Mouse (Mus musculus) forebrain, embryonic 13.5 days (tissue): ENCODE measurements around the gene Cela1. TPM values are rescaled to one million over a fixed set of nuclear protein-coding genes. Genes with fewer than 3 reads are reported as not detected.

ENCODE experiments used
- ATAC-seq: fragments of 200-750 bp; cut with Nextera tagmentation; 2 replicates; pipeline ENCODE4 v1.8.0; 2017
- H3K27ac ChIP-seq: fragments of 300-500 bp; sonication (generic); 2 replicates; pipeline ENCODE4 v1.5.1; 2015; ENCODE audit warnings: inconsistent platforms, mild to moderate bottlenecking, moderate library complexity
- H3K27me3 ChIP-seq: fragments of 300-500 bp; sonication (generic); 2 replicates; pipeline ENCODE4 v1.6.1; 2015; ENCODE audit warnings: mild to moderate bottlenecking, inconsistent platforms
- H3K36me3 ChIP-seq: fragments of 300-500 bp; sonication (generic); 2 replicates; pipeline ENCODE4 v1.6.1; 2015; ENCODE audit warnings: mild to moderate bottlenecking, inconsistent platforms; ENCODE audit not compliant: poor library complexity, severe bottlenecking
- H3K4me1 ChIP-seq: fragments of 300-500 bp; sonication (generic); 2 replicates; pipeline ENCODE4 v1.6.1; 2015; ENCODE audit warnings: inconsistent platforms
- H3K4me2 ChIP-seq: fragments of 300-500 bp; sonication (generic); 2 replicates; pipeline ENCODE4 v1.6.1; 2015; ENCODE audit warnings: inconsistent platforms, mild to moderate bottlenecking, moderate library complexity
- H3K4me3 ChIP-seq: fragments of 300-500 bp; sonication (generic); 2 replicates; pipeline ENCODE4 v1.5.1; 2015; ENCODE audit warnings: mild to moderate bottlenecking, inconsistent platforms
- H3K9ac ChIP-seq: fragments of 300-500 bp; sonication (generic); 2 replicates; pipeline ENCODE4 v1.6.1; 2015; ENCODE audit warnings: mild to moderate bottlenecking, inconsistent platforms
- H3K9me3 ChIP-seq: fragments of 300-500 bp; sonication (generic); replicated peaks from 2 replicates; pipeline ENCODE4 v1.6.1; 2016; ENCODE audit warnings: inconsistent platforms
- WGBS: fragments of 180-500 bp; shearing (Covaris S2); methylation state at CpG from one replicate; pipeline ENCODE4 v1.1.7; 2015; 5-methylcytosine and 5-hydroxymethylcytosine counted together
- polyA plus RNA-seq: library from polyadenylated mRNA; unstranded; fragments of >200 nt; fragmentation: Nextera tagmentation; extraction: Ambion mirVana; gene quantifications from 2 replicates; pipeline ENCODE4 v1.2.1, GENCODE M21; 2015

The Cela1 gene
- polyA plus RNA-seq, 1 experiment from 2014 or later: 1.2 TPM

- no peaks in the 10 kb centered on the region for H3K9me3 ChIP-seq
- no peak overlapping the region for H3K27ac ChIP-seq
- H3K36me3 ChIP-seq: no peaks in the 10 kb centered on the region
- H3K4me1 ChIP-seq: peaks cover 8% of the 10 kb centered on the region; the same call in 1 of the 2 replicates
- ATAC-seq: no peak
- WGBS: 79% methylated on average over 6 of the region's 6 CpGs
- no peak overlapping the region for H3K4me2 ChIP-seq
- no peak overlapping the region for H3K9ac ChIP-seq
- H3K4me3 ChIP-seq: no peak overlapping the region
- peaks cover 13% of the 10 kb centered on the region for H3K27me3 ChIP-seq
These were observed 14.1 kb upstream of the Cela1 start for GRCm38 (mm10) chr15:100701856-100702255.

GRCm38 (mm10) chr15:100701108-100701507, 13.4 kb upstream of the Cela1 start:
- H3K9ac ChIP-seq: no peak overlapping the region
- no peak for ATAC-seq
- WGBS: 71% methylated on average over 10 of the region's 10 CpGs
- no peaks in the 10 kb centered on the region for H3K9me3 ChIP-seq
- H3K36me3 ChIP-seq: no peaks in the 10 kb centered on the region
- H3K27ac ChIP-seq: no peak overlapping the region
- H3K4me3 ChIP-seq: no peak overlapping the region
- H3K27me3 ChIP-seq: peaks cover 13% of the 10 kb centered on the region
- peaks cover 8% of the 10 kb centered on the region; the same call in 1 of the 2 replicates for H3K4me1 ChIP-seq
- H3K4me2 ChIP-seq: no peak overlapping the region

GRCm38 (mm10) chr15:100700424-100700823, 12.7 kb upstream of the Cela1 start:
- no peaks in the 10 kb centered on the region for H3K9me3 ChIP-seq
- H3K4me1 ChIP-seq: peaks cover 8% of the 10 kb centered on the region; the same call in 1 of the 2 replicates
- no peak for ATAC-seq
- no peak overlapping the region for H3K4me3 ChIP-seq
- no peak overlapping the region for H3K4me2 ChIP-seq
- 79% methylated on average over 5 of the region's 5 CpGs for WGBS
- H3K27me3 ChIP-seq: peaks cover 13% of the 10 kb centered on the region
- H3K36me3 ChIP-seq: no peaks in the 10 kb centered on the region
- H3K27ac ChIP-seq: no peak overlapping the region
- H3K9ac ChIP-seq: no peak overlapping the region

- Histone ChIP-seq H3K27me3 (peaks cover 13% of the 10 kb centered on the region), H3K4me1 (peaks cover 8% of the 10 kb centered on the region; the same call in 1 of the 2 replicates)
- 70% methylated on average over 6 of the region's 6 CpGs for WGBS
These were observed 11.7 kb upstream of the Cela1 start for GRCm38 (mm10) chr15:100699386-100699785.

GRCm38 (mm10) chr15:100698078-100698477, 10.4 kb upstream of the Cela1 start:
- no peaks in the 10 kb centered on the region for H3K9me3 ChIP-seq
- H3K4me1 ChIP-seq: no peaks in the 10 kb centered on the region
- H3K4me3 ChIP-seq: no peak overlapping the region
- H3K36me3 ChIP-seq: no peaks in the 10 kb centered on the region
- H3K27ac ChIP-seq: no peak overlapping the region
- ATAC-seq: no peak
- H3K27me3 ChIP-seq: peaks cover 2% of the 10 kb centered on the region; the same call in 1 of the 2 replicates
- no peak overlapping the region for H3K4me2 ChIP-seq
- no peak overlapping the region for H3K9ac ChIP-seq
- WGBS: 89% methylated on average over 10 of the region's 10 CpGs

More at GRCm38 (mm10) chr15:100699386-100699785, 11.7 kb upstream of the Cela1 start:
- Histone ChIP-seq H3K9ac (no peak overlapping the region), H3K4me3 (no peak overlapping the region), H3K4me2 (no peak overlapping the region), H3K9me3 (no peaks in the 10 kb centered on the region), H3K36me3 (no peaks in the 10 kb centered on the region), H3K27ac (no peak overlapping the region)
- no peak for ATAC-seq

- no peak for ATAC-seq
- H3K36me3 ChIP-seq: no peaks in the 10 kb centered on the region
- H3K9ac ChIP-seq: no peak overlapping the region
- H3K27me3 ChIP-seq: no peaks in the 10 kb centered on the region
- H3K4me3 ChIP-seq: no peak overlapping the region
- no peaks in the 10 kb centered on the region for H3K4me1 ChIP-seq
- H3K9me3 ChIP-seq: peaks cover 9% of the 10 kb centered on the region
- WGBS: 84% methylated on average over 9 of the region's 9 CpGs
- H3K4me2 ChIP-seq: no peak overlapping the region
- H3K27ac ChIP-seq: no peak overlapping the region
These were observed 6.7 kb upstream of the Cela1 start for GRCm38 (mm10) chr15:100694406-100694805.

GRCm38 (mm10) chr15:100691990-100692389, 4.3 kb upstream of the Cela1 start:
- H3K4me1 ChIP-seq: no peaks in the 10 kb centered on the region
- H3K9ac ChIP-seq: no peak overlapping the region
- H3K27ac ChIP-seq: no peak overlapping the region
- 78% methylated on average over 3 of the region's 3 CpGs for WGBS
- no peaks in the 10 kb centered on the region for H3K36me3 ChIP-seq
- H3K27me3 ChIP-seq: no peaks in the 10 kb centered on the region
- H3K9me3 ChIP-seq: peaks cover 9% of the 10 kb centered on the region
- ATAC-seq: no peak
- no peak overlapping the region for H3K4me2 ChIP-seq
- H3K4me3 ChIP-seq: no peak overlapping the region

GRCm38 (mm10) chr15:100686989-100687388, 732 bp downstream of the Cela1 start:
- WGBS: 61% methylated on average over 12 of the region's 12 CpGs
- Histone ChIP-seq H3K4me3 (no peak overlapping the region), H3K4me1 (no peaks in the 10 kb centered on the region), H3K27ac (no peak overlapping the region), H3K27me3 (0 out of 2 replicates have a peak, but pooled peaks cover 7% of the 10 kb centered on the region), H3K9me3 (peaks cover 9% of the 10 kb centered on the region), H3K36me3 (no peaks in the 10 kb centered on the region), H3K9ac (no peak overlapping the region), H3K4me2 (no peak overlapping the region; the same call in 1 of the 2 replicates)
- ATAC-seq: no peak

GRCm38 (mm10) chr15:100686434-100686833, 1.3 kb downstream of the Cela1 start:
- H3K27ac ChIP-seq: no peak overlapping the region
- no peaks in the 10 kb centered on the region for H3K4me1 ChIP-seq
- 77% methylated on average over 6 of the region's 6 CpGs for WGBS
- H3K27me3 ChIP-seq: 0 out of 2 replicates have a peak, but pooled peaks cover 7% of the 10 kb centered on the region
- peaks cover 9% of the 10 kb centered on the region for H3K9me3 ChIP-seq
- ATAC-seq: no peak
- H3K4me2 ChIP-seq: no peak overlapping the region
- no peaks in the 10 kb centered on the region for H3K36me3 ChIP-seq
- H3K4me3 ChIP-seq: no peak overlapping the region
- no peak overlapping the region for H3K9ac ChIP-seq

GRCm38 (mm10) chr15:100685849-100686248, 1.9 kb downstream of the Cela1 start:
- H3K4me2 ChIP-seq: no peak overlapping the region
- no peaks in the 10 kb centered on the region for H3K36me3 ChIP-seq
- H3K27me3 ChIP-seq: 0 out of 2 replicates have a peak, but pooled peaks cover 7% of the 10 kb centered on the region
- no peak overlapping the region for H3K4me3 ChIP-seq
- no peaks in the 10 kb centered on the region for H3K4me1 ChIP-seq
- no peak overlapping the region for H3K9ac ChIP-seq
- no peak overlapping the region for H3K27ac ChIP-seq
- 88% methylated on average over 8 of the region's 8 CpGs for WGBS
- H3K9me3 ChIP-seq: peaks cover 9% of the 10 kb centered on the region
- ATAC-seq: no peak

GRCm38 (mm10) chr15:100685255-100685654, 2.5 kb downstream of the Cela1 start:
- Histone ChIP-seq H3K36me3 (no peaks in the 10 kb centered on the region), H3K27ac (no peak overlapping the region), H3K4me3 (no peak overlapping the region), H3K4me1 (no peaks in the 10 kb centered on the region), H3K9ac (no peak overlapping the region), H3K27me3 (0 out of 2 replicates have a peak, but pooled peaks cover 7% of the 10 kb centered on the region), H3K9me3 (peaks cover 4% of the 10 kb centered on the region), H3K4me2 (no peak overlapping the region)
- WGBS: 24% methylated on average over 13 of the region's 13 CpGs
- no peak for ATAC-seq

GRCm38 (mm10) chr15:100684450-100684849, 3.3 kb downstream of the Cela1 start:
- Histone ChIP-seq H3K4me2 (no peak overlapping the region), H3K27me3 (0 out of 2 replicates have a peak, but pooled peaks cover 7% of the 10 kb centered on the region), H3K36me3 (no peaks in the 10 kb centered on the region), H3K4me1 (no peaks in the 10 kb centered on the region), H3K9ac (no peak overlapping the region), H3K9me3 (no peaks in the 10 kb centered on the region), H3K4me3 (no peak overlapping the region), H3K27ac (no peak overlapping the region)
- ATAC-seq: no peak
- WGBS: 79% methylated on average over 10 of the region's 10 CpGs

GRCm38 (mm10) chr15:100683041-100683440, 4.7 kb downstream of the Cela1 start:
- Histone ChIP-seq H3K27ac (no peak overlapping the region), H3K27me3 (0 out of 2 replicates have a peak, but pooled peaks cover 7% of the 10 kb centered on the region), H3K4me2 (no peak overlapping the region), H3K4me1 (no peaks in the 10 kb centered on the region), H3K36me3 (no peaks in the 10 kb centered on the region), H3K9ac (no peak overlapping the region), H3K9me3 (no peaks in the 10 kb centered on the region), H3K4me3 (no peak overlapping the region)
- peak; percentile 38; the same call in 1 of the 2 replicates for ATAC-seq
- WGBS: 50% methylated on average over 2 of the region's 2 CpGs
